Comparison of ENCODE assay signal across 23 mouse cellular contexts in the genomic region with DNA sequence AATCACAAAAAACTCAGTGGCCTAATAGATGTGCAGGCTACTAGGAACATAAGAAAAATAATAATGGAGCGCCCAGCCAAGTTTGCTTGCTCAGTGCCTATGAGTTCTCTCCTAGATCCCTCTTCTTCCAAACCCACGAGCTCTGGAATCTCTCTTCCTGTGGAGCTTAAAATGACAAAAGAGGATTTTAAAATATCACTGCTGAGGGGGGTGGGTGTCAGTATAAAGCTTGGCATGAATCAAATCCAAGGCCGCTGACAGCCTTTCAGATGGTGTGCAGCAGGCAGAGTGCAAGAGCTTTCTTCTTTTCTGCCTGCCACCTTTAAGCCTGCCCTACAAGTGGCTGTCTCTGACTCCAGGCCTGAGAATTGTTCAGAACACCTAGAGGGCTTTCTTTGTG.
DNase-seq lines count a peak whose midpoint lies in the region; ATAC-seq lines count a peak whose summit lies in the region.
"Had no signal": no experiment of that assay in that cellular context is flagged by ENCODE, and none has a peak within 500 bp of the region (broad histone marks: within the 10 kb centered on the region; RNA-seq: fewer than 3 reads in every experiment).

No protein-coding gene starts in this region.

- H3K36me3 ChIP-seq in midbrain, embryonic 15.5 days (replicated peaks) = no peaks in the 10 kb centered on the region
- H3K36me3 ChIP-seq: G1E; liver, embryonic 12.5 days; midbrain, embryonic 12.5 days had no signal

- H3K9me3 ChIP-seq in midbrain, embryonic 15.5 days = no peaks in the 10 kb centered on the region
- H3K9me3 ChIP-seq: forebrain, embryonic 13.5 days; liver, embryonic 12.5 days; megakaryocyte, embryonic 14.5 days; midbrain, embryonic 12.5 days had no signal

- WGBS in midbrain, embryonic 15.5 days = 54% methylated on average over 3 of the region's 3 CpGs

- peak; percentile 10 for DNase-seq in adrenal gland, adult 2 months
- no peak for DNase-seq in adrenal gland, postnatal 4 days (ENCODE audit: low spot score in 2 of 2)
- DNase-seq in heart, adult 11 months = peak; percentile 41
- no peak for DNase-seq in heart, adult 18-20 months
- peak; percentile 7 to 12 for DNase-seq in right cerebral cortex, postnatal 36 days (ENCODE audit: low spot score in 2 of 2)
- no peak for DNase-seq in right cerebral cortex, postnatal 14 days
- no peak for DNase-seq in lung, adult 18-20 months
- DNase-seq: cerebellum, adult 8-10 months; cerebellum, postnatal 25 days; heart, postnatal 14 days; kidney, adult 2 months; kidney, postnatal 10 days; liver, postnatal 0 days; lung, postnatal 4 days had no signal

- no peak overlapping the region for H3K4me3 ChIP-seq in midbrain, embryonic 15.5 days
- H3K4me3 ChIP-seq: forebrain, embryonic 13.5 days; liver, embryonic 12.5 days; megakaryocyte, embryonic 14.5 days; midbrain, embryonic 12.5 days had no signal

- H3K27ac ChIP-seq in midbrain, embryonic 15.5 days = no peak overlapping the region
- H3K27ac ChIP-seq: forebrain, embryonic 13.5 days; liver, embryonic 12.5 days; midbrain, embryonic 12.5 days had no signal

- no peaks in the 10 kb centered on the region for H3K4me1 ChIP-seq in midbrain, embryonic 15.5 days
- H3K4me1 ChIP-seq: forebrain, embryonic 13.5 days; liver, embryonic 12.5 days; midbrain, embryonic 12.5 days had no signal

- H3K9ac ChIP-seq in midbrain, embryonic 15.5 days = no peak overlapping the region
- H3K9ac ChIP-seq: forebrain, embryonic 13.5 days; liver, embryonic 12.5 days; liver, postnatal 0 days; midbrain, embryonic 12.5 days had no signal

- no peaks in the 10 kb centered on the region for H3K27me3 ChIP-seq in midbrain, embryonic 15.5 days (replicated peaks)
- H3K27me3 ChIP-seq: CH12.LX; forebrain, embryonic 13.5 days; liver, embryonic 12.5 days; megakaryocyte, embryonic 14.5 days; midbrain, embryonic 12.5 days had no signal

- ATAC-seq in midbrain, embryonic 15.5 days (replicated peaks) = no peak
- ATAC-seq: forebrain, embryonic 13.5 days; hindbrain, embryonic 16.5 days; liver, embryonic 12.5 days; liver, postnatal 0 days; lung, postnatal 0 days had no signal

- H3K4me2 ChIP-seq in midbrain, embryonic 15.5 days = no peak overlapping the region
- H3K4me2 ChIP-seq: forebrain, embryonic 13.5 days; liver, embryonic 12.5 days; midbrain, embryonic 12.5 days had no signal

Comparison
In these comparisons a context has a peak if more than half of its experiments do, and no peak if none do; other contexts are left out.
1. DNase-seq: peak in adrenal gland, adult 2 months (single experiment), heart, adult 11 months (single experiment) and right cerebral cortex, postnatal 36 days (2 of 2); none in adrenal gland, postnatal 4 days (0 of 2), heart, adult 18-20 months (0 of 2), right cerebral cortex, postnatal 14 days (single experiment) and lung, adult 18-20 months (0 of 2).